Mouse (Mus musculus) E14TG2a.4 (cell line): ENCODE measurements at regions not wholly inside any gene's neighbourhood (a gene's known extent, or its start where the extent isn't known, plus 50 kb on each side); places are given as distances from the start of the nearest gene placed in this dataset.
"Not testable (repeated sequence)": the region's sequence is repeated elsewhere in the genome, so short reads cannot be mapped to it uniquely, and the experiment has no call there.

Source experiments
- H3K27me3 ChIP-seq: 2 replicates; pipeline ENCODE4 v1.6.1; 2014; ENCODE audit warnings: low read length, control low read depth; ENCODE audit not compliant: insufficient read depth
- H3K36me3 ChIP-seq: 2 replicates; pipeline ENCODE4 v1.6.1; 2014; ENCODE audit warnings: low read length, control low read depth; ENCODE audit not compliant: insufficient read depth
- H3K4me1 ChIP-seq: replicated peaks from 2 replicates; pipeline ENCODE4 v1.6.1; 2014; ENCODE audit warnings: low read depth, low read length, control low read depth
- H3K4me3 ChIP-seq: replicated peaks from 2 replicates; pipeline ENCODE4 v1.5.1; 2014; ENCODE audit warnings: mild to moderate bottlenecking, low read length
- H3K9me3 ChIP-seq: 2 replicates; pipeline ENCODE4 v1.6.1; 2014; ENCODE audit warnings: low read length, control low read depth
- CTCF ChIP-seq: conservative IDR thresholded peaks from 2 replicates; pipeline ENCODE4 v1.5.1; 2014; ENCODE audit warnings: low read length
- NANOG ChIP-seq: IDR thresholded peaks from 2 replicates; pipeline ENCODE4 v1.6.1; 2014; ENCODE audit warnings: borderline replicate concordance, low read length, mixed read lengths
- POU5F1 ChIP-seq: IDR thresholded peaks from 2 replicates; pipeline ENCODE4 v1.6.1; 2014; ENCODE audit warnings: low read length, borderline replicate concordance

DNA sequence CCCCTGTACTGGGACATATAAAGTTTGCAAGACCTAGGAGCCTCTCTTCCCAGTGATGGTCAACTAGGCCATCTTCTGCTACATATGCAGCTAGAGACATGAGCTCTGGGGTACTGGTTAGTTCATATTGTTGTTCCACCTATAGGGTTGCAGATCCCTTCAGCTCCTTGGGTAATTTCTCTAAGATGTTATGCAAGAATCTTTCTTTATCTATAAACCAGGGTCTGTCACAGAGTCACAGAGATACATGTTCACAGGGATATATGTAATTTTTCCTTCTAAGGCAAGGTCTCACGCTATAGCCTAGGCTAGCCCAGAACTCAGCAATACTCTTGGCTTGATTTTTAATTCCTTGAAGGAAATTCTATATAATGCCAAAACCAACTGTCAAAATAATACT, 56.9 kb downstream of the Zfp36l1 start:
- Histone ChIP-seq H3K27me3 (peaks cover 11% of the 10 kb centered on the region), H3K4me1 (peaks cover 22% of the 10 kb centered on the region)
- not testable (repeated sequence) for H3K36me3 ChIP-seq, H3K4me3 ChIP-seq, H3K9me3 ChIP-seq

DNA sequence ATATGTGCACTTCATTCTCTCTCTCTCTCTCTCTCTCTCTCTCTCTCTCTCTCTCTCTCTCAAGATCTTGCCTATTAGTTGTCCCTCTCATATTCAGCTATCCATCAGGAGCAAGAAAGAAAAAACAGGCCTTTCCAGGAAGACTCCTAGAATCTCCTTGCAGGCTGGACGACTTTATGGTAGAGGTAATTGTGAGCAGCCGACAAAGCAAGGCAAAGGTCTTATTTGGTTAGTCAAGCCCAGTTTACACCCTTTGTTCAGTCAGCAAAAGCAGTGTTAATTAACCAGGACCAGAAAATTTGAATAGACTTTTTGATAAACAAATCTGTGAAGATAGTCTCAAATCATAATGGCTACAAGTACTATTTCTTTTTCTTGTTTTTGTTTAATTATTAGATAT, 57.4 kb downstream of the Zfp36l1 start:
- TF ChIP-seq NANOG, result no peak
- no peak for TF ChIP-seq CTCF
- TF ChIP-seq POU5F1, result no peak
- peaks cover 11% of the 10 kb centered on the region for H3K27me3 ChIP-seq
- no peaks in the 10 kb centered on the region for H3K36me3 ChIP-seq
- no peaks in the 10 kb centered on the region for H3K9me3 ChIP-seq
- H3K4me1 ChIP-seq, result peaks cover 17% of the 10 kb centered on the region
- no peak overlapping the region for H3K4me3 ChIP-seq

DNA sequence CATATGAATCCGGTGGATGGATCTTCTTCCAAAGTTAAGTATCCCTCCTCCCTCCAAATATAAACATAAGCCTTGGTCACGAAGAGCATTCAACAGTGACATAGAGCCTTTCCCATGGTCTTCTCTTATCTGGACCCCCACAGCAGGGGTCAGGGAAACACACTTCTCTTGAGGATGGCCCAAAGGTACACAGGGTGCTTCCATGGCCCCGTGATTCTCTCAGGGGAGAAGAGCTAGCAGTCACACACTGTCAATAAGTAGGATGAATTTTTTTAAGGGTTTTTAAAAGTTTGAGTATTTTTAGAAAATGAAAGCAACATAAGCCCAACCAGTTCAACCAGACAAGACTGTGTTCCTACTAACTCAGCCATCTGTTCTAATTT, 58.2 kb downstream of the Zfp36l1 start:
- Histone ChIP-seq H3K4me3 (no peak overlapping the region), H3K36me3 (no peaks in the 10 kb centered on the region), H3K4me1 (peaks cover 10% of the 10 kb centered on the region), H3K9me3 (no peaks in the 10 kb centered on the region), H3K27me3 (peaks cover 11% of the 10 kb centered on the region)
- TF ChIP-seq NANOG (no peak), CTCF (no peak), POU5F1 (no peak)

DNA sequence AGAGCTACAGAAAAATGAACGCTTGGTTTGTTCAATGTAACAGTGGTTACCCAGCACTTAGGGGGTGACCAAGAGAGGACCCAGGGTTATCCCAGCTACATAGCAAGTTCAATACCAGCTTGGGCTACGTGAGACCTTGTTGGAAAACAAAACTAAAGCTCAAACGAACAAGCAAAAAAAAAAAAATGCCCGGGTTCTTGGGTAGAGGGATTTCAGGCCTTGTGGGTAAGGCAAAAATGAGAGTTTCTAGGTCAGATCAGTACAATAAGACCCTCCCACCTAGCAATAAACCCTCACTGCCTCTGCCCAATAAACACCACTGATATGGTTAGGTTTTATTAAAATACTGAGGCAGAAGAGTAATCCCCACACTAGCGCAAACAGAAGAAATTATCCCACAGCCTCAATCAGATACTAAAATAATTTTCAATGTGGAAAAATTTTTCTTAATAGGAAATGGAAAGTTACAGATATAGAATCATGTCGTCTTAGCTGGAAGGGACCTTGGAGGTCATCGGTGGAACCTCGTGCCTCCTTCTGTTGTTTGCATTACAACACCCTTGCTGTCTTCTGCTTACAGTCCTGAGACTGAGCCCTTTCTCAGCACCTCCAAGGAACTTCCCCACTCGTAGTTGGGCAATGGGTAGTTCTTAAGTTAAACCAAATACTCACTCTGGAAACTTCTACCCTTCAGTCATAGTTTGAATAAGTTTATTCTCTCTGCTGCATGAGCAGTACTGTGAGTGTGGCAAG, 58.7 kb downstream of the Zfp36l1 start:
- no peaks in the 10 kb centered on the region for H3K9me3 ChIP-seq
- no peak overlapping the region for H3K4me3 ChIP-seq
- H3K27me3 ChIP-seq, result peaks cover 13% of the 10 kb centered on the region
- TF ChIP-seq NANOG (no peak), POU5F1 (no peak), CTCF (no peak)
- H3K4me1 ChIP-seq, result peaks cover 6% of the 10 kb centered on the region
- no peaks in the 10 kb centered on the region for H3K36me3 ChIP-seq

DNA sequence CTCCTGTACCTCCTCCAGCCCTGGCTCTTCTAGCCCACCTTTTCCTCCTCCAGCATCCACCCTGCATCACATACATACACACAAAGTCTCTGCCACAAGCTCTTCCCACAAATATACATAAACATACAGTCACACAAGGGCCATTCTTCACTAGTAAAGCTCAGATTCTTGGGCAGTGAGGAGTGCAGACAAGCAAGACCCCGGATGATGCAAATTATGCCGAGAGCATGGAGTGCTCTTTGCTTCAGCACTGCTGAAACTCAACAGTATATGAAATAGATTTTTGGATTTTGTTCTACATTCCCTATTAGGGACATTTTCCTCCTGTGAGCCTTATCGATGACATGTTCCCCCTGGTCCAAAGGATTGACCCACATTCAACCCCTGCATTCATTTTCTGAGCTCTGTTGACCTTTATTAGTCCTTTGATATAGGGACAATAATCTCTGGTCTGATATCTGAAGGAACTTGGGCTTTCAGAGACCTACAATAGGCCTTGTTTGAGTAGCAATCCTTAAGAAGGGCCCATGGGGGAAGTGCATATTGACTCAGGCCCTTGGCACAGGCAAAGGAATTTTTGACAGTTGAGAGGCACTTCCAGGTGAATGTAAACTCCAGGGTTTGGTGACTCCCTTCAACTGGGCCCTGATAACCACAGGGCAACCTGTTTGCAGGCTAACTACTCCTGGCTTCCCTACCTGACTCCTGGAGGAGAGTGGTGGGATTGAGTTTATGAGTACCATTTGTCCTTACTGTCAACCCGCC, 64.4 kb downstream of the Zfp36l1 start:
- peaks cover 23% of the 10 kb centered on the region; the same call in 1 of the 2 replicates for H3K27me3 ChIP-seq
- no peaks in the 10 kb centered on the region; the same call in 1 of the 2 replicates for H3K4me1 ChIP-seq
- H3K36me3 ChIP-seq, result no peaks in the 10 kb centered on the region
- no peaks in the 10 kb centered on the region; the same call in 1 of the 2 replicates for H3K9me3 ChIP-seq
- TF ChIP-seq POU5F1 (no peak), NANOG (no peak), CTCF (no peak)
- no peak overlapping the region for H3K4me3 ChIP-seq

DNA sequence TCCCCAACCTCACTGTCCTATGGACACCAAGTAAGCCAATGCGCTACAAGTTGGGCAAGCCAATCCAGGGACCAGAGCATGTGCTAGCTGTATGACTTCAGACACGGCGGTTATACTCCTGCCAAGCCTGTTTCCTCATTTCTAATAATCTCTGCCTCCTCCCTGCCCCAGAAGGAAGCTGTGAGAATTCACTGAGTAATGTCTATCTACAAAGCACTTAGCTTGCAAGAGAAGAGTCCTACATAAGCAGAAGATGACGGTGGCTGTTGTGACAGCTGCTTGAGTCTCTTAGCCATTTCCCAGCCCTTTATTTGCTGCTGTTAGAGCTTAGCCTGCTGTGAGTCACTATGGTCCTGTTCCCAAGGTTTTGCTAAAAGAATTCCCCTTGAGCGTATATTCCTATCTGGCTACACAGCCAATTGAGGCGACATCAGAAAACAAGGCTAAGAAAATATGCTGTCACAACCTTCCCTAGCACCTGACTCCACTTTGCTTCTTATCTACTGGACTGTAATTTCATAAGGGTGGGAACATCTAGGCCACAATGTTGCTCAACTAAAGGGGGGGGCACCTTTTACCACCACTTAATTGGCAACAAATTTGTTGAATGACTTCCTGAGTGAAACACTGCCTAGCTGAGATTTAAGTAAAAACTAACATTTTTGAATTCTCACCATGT, 66.0 kb downstream of the Zfp36l1 start:
- Histone ChIP-seq H3K27me3 (peaks cover 31% of the 10 kb centered on the region), H3K36me3 (no peaks in the 10 kb centered on the region), H3K4me3 (no peak overlapping the region), H3K9me3 (no peaks in the 10 kb centered on the region; the same call in 1 of the 2 replicates), H3K4me1 (peaks cover 6% of the 10 kb centered on the region)
- TF ChIP-seq NANOG (no peak), POU5F1 (no peak), CTCF (no peak)

DNA sequence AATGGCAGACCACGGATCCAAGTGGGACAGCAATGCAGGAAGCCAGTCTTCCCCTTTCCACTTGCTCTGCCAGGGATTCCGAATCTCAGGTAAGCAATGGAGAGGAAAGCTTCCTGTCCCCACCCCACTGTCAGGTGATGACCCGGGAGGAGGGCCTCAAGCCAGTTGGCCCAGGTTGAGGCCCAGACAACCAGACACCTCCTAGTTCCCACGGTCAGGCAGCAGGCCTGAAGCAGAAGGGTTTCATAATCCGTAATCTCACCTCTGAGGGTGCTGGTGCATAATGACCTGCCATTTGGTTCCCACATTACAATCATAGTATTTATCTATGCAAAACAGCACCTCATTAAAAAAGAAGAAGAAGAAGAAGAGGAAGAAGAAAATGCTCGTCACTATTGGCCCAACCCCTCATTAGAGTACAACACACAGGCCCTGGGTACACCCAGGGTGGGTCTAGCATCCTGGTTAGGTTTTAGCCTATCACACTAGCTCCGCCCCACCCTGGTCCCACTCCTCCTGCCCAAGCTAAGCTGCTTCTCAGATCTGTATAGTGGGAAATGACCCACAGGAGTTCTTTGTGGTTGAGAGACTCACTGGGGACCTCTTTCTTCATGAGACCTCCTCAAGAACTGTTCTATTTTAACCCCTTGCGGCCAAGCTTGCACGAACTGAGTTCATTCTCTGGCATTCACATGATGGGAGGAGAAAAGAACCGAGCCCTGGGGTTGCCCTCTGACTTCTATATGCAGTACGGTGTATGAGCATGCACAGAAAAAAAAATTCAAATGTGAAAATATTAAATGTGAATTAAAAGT, 71.1 kb downstream of the Zfp36l1 start:
- H3K4me1 ChIP-seq, result peaks cover 26% of the 10 kb centered on the region
- TF ChIP-seq NANOG (no peak), CTCF (no peak), POU5F1 (no peak)
- H3K4me3 ChIP-seq, result no peak overlapping the region
- no peaks in the 10 kb centered on the region for H3K9me3 ChIP-seq
- H3K36me3 ChIP-seq, result no peaks in the 10 kb centered on the region
- peaks cover 24% of the 10 kb centered on the region for H3K27me3 ChIP-seq

DNA sequence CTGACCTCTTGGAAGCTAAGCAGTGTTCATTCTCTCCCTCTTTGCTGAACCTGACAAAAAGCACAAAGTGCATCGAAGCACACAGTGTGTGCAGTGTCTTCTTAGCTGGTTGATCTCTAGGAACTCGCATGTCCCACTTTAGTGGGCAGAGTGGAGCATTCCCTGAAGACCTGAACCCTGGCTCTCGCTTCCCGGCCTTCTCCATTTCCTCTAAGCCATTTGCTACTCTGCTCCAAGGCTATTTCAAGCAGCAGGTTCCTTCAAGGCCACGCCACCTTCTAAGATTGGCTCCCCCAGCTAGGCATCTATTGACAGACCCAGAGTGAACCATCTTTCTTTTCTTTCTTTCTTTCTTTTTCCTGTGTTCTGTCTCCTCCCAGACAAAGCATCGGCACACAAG, 71.8 kb downstream of the Zfp36l1 start:
- Histone ChIP-seq H3K27me3 (peaks cover 28% of the 10 kb centered on the region), H3K9me3 (no peaks in the 10 kb centered on the region), H3K4me1 (peaks cover 26% of the 10 kb centered on the region), H3K36me3 (no peaks in the 10 kb centered on the region), H3K4me3 (no peak overlapping the region)
- TF ChIP-seq NANOG (no peak), CTCF (no peak), POU5F1 (no peak)
